Mouse (Mus musculus) embryonic fibroblast, embryonic 13.5 days (primary cell): ENCODE measurements around the gene Cep170.

ENCODE experiments used
- CTCF ChIP-seq: IDR thresholded peaks from 2 replicates; pipeline ENCODE4 v1.5.1; 2011; ENCODE audit warnings: mild to moderate bottlenecking, control low read depth, low read length, moderate library complexity, borderline replicate concordance; ENCODE audit not compliant: insufficient read depth
- POLR2A ChIP-seq: IDR thresholded peaks from 2 replicates; pipeline ENCODE4 v1.6.1; 2011; ENCODE audit warnings: low read depth, mild to moderate bottlenecking, control low read depth, low read length, moderate library complexity

GRCm38 (mm10) chr1:176789326-176789725, 24.5 kb downstream of the Cep170 start:
- no peak for TF ChIP-seq CTCF
- no peak for TF ChIP-seq POLR2A
